Mouse (Mus musculus): ENCODE measurements around the gene Fam173a. TPM values are rescaled to one million over a fixed set of nuclear protein-coding genes. Genes with fewer than 3 reads are reported as not detected.
"Not testable (repeated sequence)": the region's sequence is repeated elsewhere in the genome, so short reads cannot be mapped to it uniquely, and the experiment has no call there.

Gene Fam173a
- total RNA-seq, 2 experiments from 2014 or later = 83.0 to 89.3 TPM

GRCm38 (mm10) chr17:25807452-25807851 lies 14.8 kb upstream of the Fam173a start:
- DNase-seq (ENCODE audit: low spot score in 2 of 2); H3K27ac ChIP-seq; H3K4me3 ChIP-seq: not testable (repeated sequence)
- peak; percentile 61 for TF ChIP-seq CTCF (conservative IDR thresholded peaks at IDR 0.05)

GRCm38 (mm10) chr17:25806507-25806906 lies 13.8 kb upstream of the Fam173a start:
- no peak for DNase-seq (ENCODE audit: low spot score in 2 of 2)
- TF ChIP-seq CTCF (conservative IDR thresholded peaks at IDR 0.05) = no peak
- no peak overlapping the region for H3K27ac ChIP-seq
- no peak overlapping the region for H3K4me3 ChIP-seq

- Histone ChIP-seq H3K27ac (peak overlapping the region; percentile 99), H3K4me3 (peak overlapping the region; percentile 50)
- no peak for TF ChIP-seq CTCF (conservative IDR thresholded peaks at IDR 0.05)
- peak; percentile 86 to 94 for DNase-seq (ENCODE audit: low spot score in 2 of 2)
These were observed 10.3 kb upstream of the Fam173a start for GRCm38 (mm10) chr17:25802825-25803517.

GRCm38 (mm10) chr17:25801029-25801428 lies 8.3 kb upstream of the Fam173a start:
- peak overlapping the region; percentile 99 for H3K27ac ChIP-seq
- DNase-seq (ENCODE audit: low spot score in 2 of 2) = peak; percentile 75 to 77
- H3K4me3 ChIP-seq = no peak overlapping the region
- TF ChIP-seq CTCF (conservative IDR thresholded peaks at IDR 0.05) = peak; percentile 95

GRCm38 (mm10) chr17:25796951-25797369 lies 4.3 kb upstream of the Fam173a start, which contains the start of gene Metrn:
Metrn (minus strand) TSS chr17:25797136.
- Histone ChIP-seq H3K4me3 (peak within 1 kb of the TSS; percentile 64), H3K27ac (peak within 1 kb of the TSS; percentile 95)
- no peak for TF ChIP-seq CTCF (conservative IDR thresholded peaks at IDR 0.05)
- DNase-seq (ENCODE audit: low spot score in 2 of 2) = peak; percentile 73 to 74

GRCm38 (mm10) chr17:25796211-25796771 lies 3.6 kb upstream of the Fam173a start:
- no peak for DNase-seq (ENCODE audit: low spot score in 2 of 2)
- peak overlapping the region; percentile 95 for H3K27ac ChIP-seq
- peak overlapping the region; percentile 64 for H3K4me3 ChIP-seq
- TF ChIP-seq CTCF (conservative IDR thresholded peaks at IDR 0.05) = no peak

GRCm38 (mm10) chr17:25795609-25796092 lies 3.0 kb upstream of the Fam173a start, which contains the start of gene AC134908.4:
AC134908.4 (minus strand) TSS chr17:25795659.
- TF ChIP-seq CTCF (conservative IDR thresholded peaks at IDR 0.05) = no peak
- DNase-seq (ENCODE audit: low spot score in 2 of 2) = peak; percentile 62 to 82
- H3K4me3 ChIP-seq = peak within 1 kb of the TSS; percentile 64
- H3K27ac ChIP-seq = peak within 1 kb of the TSS; percentile 95

- no peak for TF ChIP-seq CTCF (conservative IDR thresholded peaks at IDR 0.05)
- DNase-seq (ENCODE audit: low spot score in 2 of 2) = no peak
- peak overlapping the region; percentile 41 for H3K4me3 ChIP-seq
- peak overlapping the region; percentile 95 for H3K27ac ChIP-seq
These were observed 2.3 kb upstream of the Fam173a start for GRCm38 (mm10) chr17:25794998-25795397.

GRCm38 (mm10) chr17:25794197-25794596 lies 1.5 kb upstream of the Fam173a start:
- TF ChIP-seq CTCF (conservative IDR thresholded peaks at IDR 0.05) = no peak
- no peak for DNase-seq (ENCODE audit: low spot score in 2 of 2)
- Histone ChIP-seq H3K4me3 (no peak overlapping the region; the same call in 1 of the 2 replicates), H3K27ac (peak overlapping the region; percentile 95)

- TF ChIP-seq CTCF (conservative IDR thresholded peaks at IDR 0.05) = no peak
- Histone ChIP-seq H3K27ac (peak overlapping the region; percentile 95), H3K4me3 (peak overlapping the region; percentile 88)
- DNase-seq (ENCODE audit: low spot score in 2 of 2) = peak; percentile 87 to 89
These were observed 716 bp downstream of the Fam173a start for GRCm38 (mm10) chr17:25791843-25792527.

- peak overlapping the region; percentile 88 for H3K4me3 ChIP-seq
- DNase-seq (ENCODE audit: low spot score in 2 of 2) = no peak
- H3K27ac ChIP-seq = peak overlapping the region; percentile 95
- peak; percentile 33 for TF ChIP-seq CTCF (conservative IDR thresholded peaks at IDR 0.05)
These were observed 1.3 kb downstream of the Fam173a start for GRCm38 (mm10) chr17:25791320-25791842.

- TF ChIP-seq CTCF (conservative IDR thresholded peaks at IDR 0.05) = no peak
- H3K27ac ChIP-seq = no peak overlapping the region
- no peak for DNase-seq (ENCODE audit: low spot score in 2 of 2)
- H3K4me3 ChIP-seq = no peak overlapping the region
These were observed 5.8 kb downstream of the Fam173a start for GRCm38 (mm10) chr17:25786781-25787504.
